Mouse (Mus musculus): Measurements from ENCODE around the gene Tmem119. TPM values are rescaled to one million over a fixed set of nuclear protein-coding genes. Genes with fewer than 3 reads are reported as not detected.
A peak's percentile ranks its signal among the peaks of the same experiment; 100 is the strongest.

Gene Tmem119
- polyA plus RNA-seq, 1 experiment = 13.5 TPM

GRCm38 (mm10) chr5:113831741-113832140 lies 31.4 kb upstream of the Tmem119 start:
- H3K36me3 ChIP-seq (ENCODE audit: control insufficient read depth, insufficient read depth, low read length) = no peaks in the 10 kb centered on the region
- 67% methylated on average over 3 of the region's 3 CpGs for WGBS
- no peak overlapping the region; the same call in 1 of the 2 replicates for H3K4me3 ChIP-seq (ENCODE audit: low read depth, low read length)
- H3K4me1 ChIP-seq (ENCODE audit: control insufficient read depth, insufficient read depth, insufficient read length, low read length) = no peaks in the 10 kb centered on the region; the same call in 1 of the 2 replicates
- peak overlapping the region; percentile 54 for H3K27ac ChIP-seq (ENCODE audit: insufficient read depth, low read depth, low read length)
- no peaks in the 10 kb centered on the region for H3K27me3 ChIP-seq (ENCODE audit: control insufficient read depth, insufficient read depth, low read length)
- TF ChIP-seq CTCF (IDR thresholded peaks at IDR 0.05; ENCODE audit: extremely low read depth, insufficient read length, insufficient replicate concordance, low read depth, low read length) (no peak), POLR2A (IDR thresholded peaks at IDR 0.05; ENCODE audit: low read depth, low read length) (no peak)

GRCm38 (mm10) chr5:113830796-113831195 lies 30.5 kb upstream of the Tmem119 start:
- Histone ChIP-seq H3K27ac (ENCODE audit: insufficient read depth, low read depth, low read length) (no peak overlapping the region), H3K36me3 (ENCODE audit: control insufficient read depth, insufficient read depth, low read length) (no peaks in the 10 kb centered on the region), H3K4me1 (ENCODE audit: control insufficient read depth, insufficient read depth, insufficient read length, low read length) (no peaks in the 10 kb centered on the region; the same call in 1 of the 2 replicates), H3K27me3 (ENCODE audit: control insufficient read depth, insufficient read depth, low read length) (no peaks in the 10 kb centered on the region), H3K4me3 (ENCODE audit: low read depth, low read length) (no peak overlapping the region)
- WGBS = 91% methylated on average over 5 of the region's 5 CpGs
- TF ChIP-seq CTCF (IDR thresholded peaks at IDR 0.05; ENCODE audit: extremely low read depth, insufficient read length, insufficient replicate concordance, low read depth, low read length) (no peak), POLR2A (IDR thresholded peaks at IDR 0.05; ENCODE audit: low read depth, low read length) (no peak)

GRCm38 (mm10) chr5:113830292-113830643 lies 30.0 kb upstream of the Tmem119 start:
- no peaks in the 10 kb centered on the region; the same call in 1 of the 2 replicates for H3K4me1 ChIP-seq (ENCODE audit: control insufficient read depth, insufficient read depth, insufficient read length, low read length)
- 37% methylated on average over 10 of the region's 10 CpGs for WGBS
- peak overlapping the region; percentile 56 for H3K4me3 ChIP-seq (ENCODE audit: low read depth, low read length)
- TF ChIP-seq CTCF (IDR thresholded peaks at IDR 0.05; ENCODE audit: extremely low read depth, insufficient read length, insufficient replicate concordance, low read depth, low read length) = no peak
- no peak for TF ChIP-seq POLR2A (IDR thresholded peaks at IDR 0.05; ENCODE audit: low read depth, low read length)
- no peaks in the 10 kb centered on the region for H3K36me3 ChIP-seq (ENCODE audit: control insufficient read depth, insufficient read depth, low read length)
- no peaks in the 10 kb centered on the region for H3K27me3 ChIP-seq (ENCODE audit: control insufficient read depth, insufficient read depth, low read length)
- H3K27ac ChIP-seq (ENCODE audit: insufficient read depth, low read depth, low read length) = peak overlapping the region; percentile 77

GRCm38 (mm10) chr5:113829566-113830291 lies 29.4 kb upstream of the Tmem119 start:
- no peaks in the 10 kb centered on the region for H3K36me3 ChIP-seq (ENCODE audit: control insufficient read depth, insufficient read depth, low read length)
- no peaks in the 10 kb centered on the region; the same call in 1 of the 2 replicates for H3K4me1 ChIP-seq (ENCODE audit: control insufficient read depth, insufficient read depth, insufficient read length, low read length)
- no peaks in the 10 kb centered on the region for H3K27me3 ChIP-seq (ENCODE audit: control insufficient read depth, insufficient read depth, low read length)
- 53% methylated on average over 7 of the region's 7 CpGs for WGBS
- peak overlapping the region; percentile 77 for H3K27ac ChIP-seq (ENCODE audit: insufficient read depth, low read depth, low read length)
- TF ChIP-seq CTCF (IDR thresholded peaks at IDR 0.05; ENCODE audit: extremely low read depth, insufficient read length, insufficient replicate concordance, low read depth, low read length) (no peak), POLR2A (IDR thresholded peaks at IDR 0.05; ENCODE audit: low read depth, low read length) (no peak)
- peak overlapping the region; percentile 56 for H3K4me3 ChIP-seq (ENCODE audit: low read depth, low read length)

GRCm38 (mm10) chr5:113828481-113828880 lies 28.2 kb upstream of the Tmem119 start:
- Histone ChIP-seq H3K36me3 (ENCODE audit: control insufficient read depth, insufficient read depth, low read length) (no peaks in the 10 kb centered on the region; the same call in 1 of the 2 replicates), H3K4me1 (ENCODE audit: control insufficient read depth, insufficient read depth, insufficient read length, low read length) (no peaks in the 10 kb centered on the region; the same call in 1 of the 2 replicates), H3K27me3 (ENCODE audit: control insufficient read depth, insufficient read depth, low read length) (no peaks in the 10 kb centered on the region), H3K4me3 (ENCODE audit: low read depth, low read length) (peak overlapping the region; percentile 28), H3K27ac (ENCODE audit: insufficient read depth, low read depth, low read length) (peak overlapping the region; percentile 33; the same call in 1 of the 2 replicates)
- 50% methylated on average over 7 of the region's 7 CpGs for WGBS
- no peak for TF ChIP-seq CTCF (IDR thresholded peaks at IDR 0.05; ENCODE audit: extremely low read depth, insufficient read length, insufficient replicate concordance, low read depth, low read length)
- no peak for TF ChIP-seq POLR2A (IDR thresholded peaks at IDR 0.05; ENCODE audit: low read depth, low read length)

- H3K4me1 ChIP-seq (ENCODE audit: control insufficient read depth, insufficient read depth, insufficient read length, low read length) = no peaks in the 10 kb centered on the region; the same call in 1 of the 2 replicates
- no peaks in the 10 kb centered on the region; the same call in 1 of the 2 replicates for H3K36me3 ChIP-seq (ENCODE audit: control insufficient read depth, insufficient read depth, low read length)
- WGBS = 39% methylated on average over 4 of the region's 4 CpGs
- H3K27ac ChIP-seq (ENCODE audit: insufficient read depth, low read depth, low read length) = peak overlapping the region; percentile 33; the same call in 1 of the 2 replicates
- peak overlapping the region; percentile 28 for H3K4me3 ChIP-seq (ENCODE audit: low read depth, low read length)
- no peaks in the 10 kb centered on the region for H3K27me3 ChIP-seq (ENCODE audit: control insufficient read depth, insufficient read depth, low read length)
- no peak for TF ChIP-seq CTCF (IDR thresholded peaks at IDR 0.05; ENCODE audit: extremely low read depth, insufficient read length, insufficient replicate concordance, low read depth, low read length)
- no peak for TF ChIP-seq POLR2A (IDR thresholded peaks at IDR 0.05; ENCODE audit: low read depth, low read length)
Measured at GRCm38 (mm10) chr5:113827991-113828411, 27.7 kb upstream of the Tmem119 start.

GRCm38 (mm10) chr5:113826619-113827018 lies 26.3 kb upstream of the Tmem119 start:
- TF ChIP-seq POLR2A (IDR thresholded peaks at IDR 0.05; ENCODE audit: low read depth, low read length) = no peak
- TF ChIP-seq CTCF (IDR thresholded peaks at IDR 0.05; ENCODE audit: extremely low read depth, insufficient read length, insufficient replicate concordance, low read depth, low read length) = no peak
- Histone ChIP-seq H3K4me1 (ENCODE audit: control insufficient read depth, insufficient read depth, insufficient read length, low read length) (no peaks in the 10 kb centered on the region; the same call in 1 of the 2 replicates), H3K36me3 (ENCODE audit: control insufficient read depth, insufficient read depth, low read length) (no peaks in the 10 kb centered on the region; the same call in 1 of the 2 replicates), H3K27me3 (ENCODE audit: control insufficient read depth, insufficient read depth, low read length) (no peaks in the 10 kb centered on the region), H3K27ac (ENCODE audit: insufficient read depth, low read depth, low read length) (peak overlapping the region; percentile 31; the same call in 1 of the 2 replicates), H3K4me3 (ENCODE audit: low read depth, low read length) (0 out of 2 replicates have a peak overlapping the region, but pooled peaks have one; percentile 4)
- 69% methylated on average over 4 of the region's 4 CpGs for WGBS
